Mouse (Mus musculus) liver (tissue): ENCODE data around the gene Zcchc17.

Experiments
- DNase-seq: peaks from one replicate; pipeline ENCODE4 v3.0.0-alpha.2; 2020; ENCODE audit warnings: mixed read lengths

The Zcchc17 gene

GRCm38 (mm10) chr4:130359486-130360237, at the start of gene Zcchc17, which contains the start of gene Snrnp40:
TSS of gene Zcchc17 (minus strand) at chr4:130359943.
TSS of gene Snrnp40 (plus strand) at chr4:130360132.
- peak; percentile 98 for DNase-seq

- no peak for DNase-seq
Observed at GRCm38 (mm10) chr4:130391265-130391664, 31.5 kb upstream of the Zcchc17 start.

GRCm38 (mm10) chr4:130389927-130390326, 30.2 kb upstream of the Zcchc17 start:
- no peak for DNase-seq

- DNase-seq, result no peak
Observed at GRCm38 (mm10) chr4:130389496-130389895, 29.8 kb upstream of the Zcchc17 start.

GRCm38 (mm10) chr4:130387256-130387655, 27.5 kb upstream of the Zcchc17 start:
- no peak for DNase-seq

- no peak for DNase-seq
Observed at GRCm38 (mm10) chr4:130380418-130380817, 20.7 kb upstream of the Zcchc17 start.

- no peak for DNase-seq
Observed at GRCm38 (mm10) chr4:130379181-130379580, 19.4 kb upstream of the Zcchc17 start.

- no peak for DNase-seq
Observed at GRCm38 (mm10) chr4:130377500-130377899, 17.8 kb upstream of the Zcchc17 start.

- DNase-seq, result no peak
Observed at GRCm38 (mm10) chr4:130376675-130377074, 16.9 kb upstream of the Zcchc17 start.

GRCm38 (mm10) chr4:130360238-130360590, 471 bp upstream of the Zcchc17 start:
- DNase-seq, result no peak

GRCm38 (mm10) chr4:130357946-130358345, 1.8 kb downstream of the Zcchc17 start:
- DNase-seq, result peak; percentile 35

GRCm38 (mm10) chr4:130352588-130352987, 7.2 kb downstream of the Zcchc17 start:
- DNase-seq, result no peak

- no peak for DNase-seq
Observed at GRCm38 (mm10) chr4:130350690-130351422, 8.9 kb downstream of the Zcchc17 start.

- peak; percentile 15 for DNase-seq
Observed at GRCm38 (mm10) chr4:130349666-130350065, 10.1 kb downstream of the Zcchc17 start.

- DNase-seq, result peak; percentile 61
Observed at GRCm38 (mm10) chr4:130341691-130342090, 18.1 kb downstream of the Zcchc17 start.

GRCm38 (mm10) chr4:130335867-130336266, 23.9 kb downstream of the Zcchc17 start:
- DNase-seq, result no peak

- no peak for DNase-seq
Observed at GRCm38 (mm10) chr4:130327366-130327765, 32.4 kb downstream of the Zcchc17 start.

- DNase-seq, result no peak
Observed at GRCm38 (mm10) chr4:130325446-130325845, 34.3 kb downstream of the Zcchc17 start.

GRCm38 (mm10) chr4:130323607-130324006, 36.1 kb downstream of the Zcchc17 start:
- DNase-seq, result no peak

GRCm38 (mm10) chr4:130323165-130323564, 36.6 kb downstream of the Zcchc17 start:
- no peak for DNase-seq

GRCm38 (mm10) chr4:130322567-130322966, 37.2 kb downstream of the Zcchc17 start:
- DNase-seq, result no peak

GRCm38 (mm10) chr4:130321640-130322039, 38.1 kb downstream of the Zcchc17 start:
- DNase-seq, result no peak

- DNase-seq, result no peak
Observed at GRCm38 (mm10) chr4:130319564-130319963, 40.2 kb downstream of the Zcchc17 start.

GRCm38 (mm10) chr4:130318122-130318521, 41.6 kb downstream of the Zcchc17 start:
- DNase-seq, result no peak
